Comparison of ENCODE assay signal across 8 mouse cellular contexts in the genomic region with DNA sequence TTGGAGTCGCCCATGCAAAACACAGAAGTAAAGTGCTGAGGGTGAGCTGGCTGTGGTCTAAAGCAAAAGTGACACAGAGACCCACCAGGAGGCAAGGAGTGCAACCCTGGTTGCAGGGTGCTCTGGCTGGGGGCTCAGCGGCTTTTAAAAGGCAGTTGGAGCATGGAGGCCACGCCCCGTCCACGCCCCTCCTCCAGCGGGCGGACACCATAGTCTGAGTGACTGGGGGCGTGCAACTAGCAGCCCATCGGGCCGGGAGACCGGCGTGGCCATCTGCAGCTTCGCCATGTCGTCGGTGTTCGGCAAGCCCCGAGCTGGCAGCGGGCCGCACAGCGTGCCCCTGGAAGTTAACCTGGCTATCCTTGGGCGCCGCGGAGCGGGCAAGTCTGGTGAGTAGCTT. TPM values are rescaled to one million over a fixed set of nuclear protein-coding genes. Genes with fewer than 3 reads are reported as not detected.
DNase-seq lines count a peak whose midpoint lies in the region; ATAC-seq lines count a peak whose summit lies in the region.

Gene Rasl12, plus strand, starts transcription at position 228 of the 400 bp plus-strand sequence.

- peaks cover 3% of the 10 kb centered on the region; the same call in 1 of the 2 replicates for H3K4me1 ChIP-seq in hindbrain, embryonic 12.5 days

- no peaks in the 10 kb centered on the region for H3K9me3 ChIP-seq in hindbrain, embryonic 12.5 days (replicated peaks)

- H3K27ac ChIP-seq in hindbrain, embryonic 12.5 days, result no peak within 1 kb of the TSS

- H3K27me3 ChIP-seq in hindbrain, embryonic 12.5 days, result 0 out of 2 replicates have a peak, but pooled peaks cover 9% of the 10 kb centered on the region

- H3K4me2 ChIP-seq in hindbrain, embryonic 12.5 days (replicated peaks), result peak within 1 kb of the TSS; percentile 73

- under 1% methylated on average over 24 of the region's 24 CpGs for whole genome bisulfite sequencing in hindbrain, embryonic 12.5 days

- peak; percentile 70 for DNase-seq in ZHBTc4 (ENCODE audit: low read depth, low spot score)
- peak; percentile 52 to 69 for DNase-seq in cerebellum, postnatal 25 days
- DNase-seq in gastrocnemius, adult 18-20 months (ENCODE audit: low spot score), result peak; percentile 65
- DNase-seq in layer of hippocampus, postnatal 36 days, result peak; percentile 38 to 52
- peak; percentile 87 for DNase-seq in lung, postnatal 36 days
- DNase-seq in retina, postnatal 7 days (ENCODE audit: low read depth, low spot score), result peak; percentile 28
- DNase-seq in urinary bladder, postnatal 36 days (ENCODE audit: low spot score in 2 of 2), result peak; percentile 20 to 66

- H3K9ac ChIP-seq in hindbrain, embryonic 12.5 days, result peak within 1 kb of the TSS; percentile 68

- peak; percentile 74 for ATAC-seq in hindbrain, embryonic 12.5 days (ENCODE audit: low FRiP score)

- no peaks in the 10 kb centered on the region for H3K36me3 ChIP-seq in hindbrain, embryonic 12.5 days

- peak within 1 kb of the TSS; percentile 45 for H3K4me3 ChIP-seq in hindbrain, embryonic 12.5 days

RNA-seq across cellular contexts. Expression of gene Rasl12, which starts in this region (rescaled TPM):
- total RNA-seq in gastrocnemius, adult 18-20 months (2021), result 1 to 10 TPM; 2.5 to 3.7 TPM
- polyA plus RNA-seq in hindbrain, embryonic 12.5 days (2016; fragmentation: Nextera tagmentation; extraction: Ambion mirVana), result 7.8 and 8.4 TPM in 2 replicates
- total RNA-seq in layer of hippocampus, postnatal 36 days (2021), result 1 to 10 TPM; 3.3 to 3.7 TPM

Comparison
In these comparisons a context has a peak if more than half of its experiments do, and no peak if none do; other contexts are left out.
1. DNase-seq: peak in every context shown above with its lines; median percentile 87 in lung, postnatal 36 days; 70 in ZHBTc4; 65 in gastrocnemius, adult 18-20 months; 60 in cerebellum, postnatal 25 days; 45 in layer of hippocampus, postnatal 36 days; 43 in urinary bladder, postnatal 36 days; 28 in retina, postnatal 7 days.